Mouse (Mus musculus) spleen, adult 18-20 months (tissue): Measurements from ENCODE around the gene Sptlc2.

ENCODE experiments used
- DNase-seq, 2 experiments: peaks; one replicate each; pipeline ENCODE4 v3.0.0; 2022; ENCODE audit warnings: mixed read lengths in 2 of 2

Sptlc2 gene

DNA sequence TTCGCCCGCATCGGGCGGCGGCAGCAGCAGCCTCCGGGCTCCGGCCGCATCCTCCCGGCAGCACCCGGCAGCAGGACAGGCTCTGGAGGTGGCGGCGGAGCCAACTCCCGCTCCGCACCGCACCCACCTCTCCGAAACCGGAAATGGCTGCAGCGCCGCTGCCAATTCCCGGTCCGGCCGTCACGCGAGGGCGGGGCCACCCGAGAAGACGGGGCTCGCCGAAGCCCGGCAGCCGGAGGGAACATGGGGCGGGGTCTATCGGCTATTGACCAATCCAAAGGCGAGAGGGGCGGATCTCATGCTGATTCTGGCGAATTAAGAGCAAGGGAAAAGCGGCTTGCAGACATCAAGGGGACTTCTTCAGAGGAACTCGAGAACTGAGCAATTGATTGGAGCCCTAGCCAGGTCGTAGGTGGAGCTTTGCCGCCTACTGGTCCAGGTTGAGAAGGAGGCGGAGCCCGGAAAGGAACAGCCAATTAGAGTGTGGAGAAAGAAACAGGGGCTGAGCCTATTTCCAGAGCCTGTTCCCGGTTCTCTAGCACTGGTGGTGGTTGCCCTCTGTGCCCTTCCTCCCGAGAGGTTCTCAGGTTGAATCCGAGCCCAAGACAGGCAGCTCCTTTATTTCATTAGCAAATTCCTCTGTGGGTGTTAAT is at the start of gene Sptlc2:
Gene Sptlc2, minus strand, starts transcription at position 234 of the 653 bp plus-strand sequence.
- peak; percentile 98 for DNase-seq

DNA sequence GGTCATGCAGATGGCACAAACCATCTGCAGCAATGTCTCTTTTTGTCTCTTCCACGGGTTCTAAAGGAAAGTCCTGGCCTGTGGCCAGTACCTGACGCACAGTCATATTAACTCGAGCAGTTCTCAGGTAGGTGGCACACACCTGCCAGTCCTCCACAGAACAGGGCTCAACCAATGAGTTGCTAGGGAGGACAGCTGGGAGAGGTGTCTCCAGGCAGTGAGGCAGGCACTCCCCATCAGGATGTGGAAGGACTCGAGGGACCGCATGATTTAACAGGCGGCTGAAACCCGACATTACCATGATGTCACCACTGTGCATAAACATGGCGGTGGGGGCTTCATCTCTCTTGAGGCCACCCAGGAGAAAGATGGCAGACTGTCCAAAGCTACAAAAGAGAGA is 40.7 kb upstream of the Sptlc2 start:
- DNase-seq, result no peak

DNA sequence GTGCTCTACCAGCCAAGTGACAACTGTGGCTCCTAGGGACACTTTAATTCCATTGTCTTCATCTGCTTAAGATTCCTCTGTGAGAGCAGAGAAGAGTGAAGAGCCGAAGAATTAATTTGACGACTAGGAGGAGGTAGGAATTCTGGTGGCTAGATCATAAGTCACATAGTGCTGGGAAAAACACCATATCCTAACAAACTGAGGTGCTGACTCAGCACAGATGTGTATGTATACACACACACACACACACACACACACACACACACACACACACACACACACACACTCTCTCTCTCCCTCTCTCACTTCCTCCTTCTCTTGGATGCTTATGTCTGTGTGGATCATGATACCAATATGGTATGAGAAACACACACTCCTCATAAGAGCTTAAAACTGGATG is 40.1 kb upstream of the Sptlc2 start:
- no peak for DNase-seq

DNA sequence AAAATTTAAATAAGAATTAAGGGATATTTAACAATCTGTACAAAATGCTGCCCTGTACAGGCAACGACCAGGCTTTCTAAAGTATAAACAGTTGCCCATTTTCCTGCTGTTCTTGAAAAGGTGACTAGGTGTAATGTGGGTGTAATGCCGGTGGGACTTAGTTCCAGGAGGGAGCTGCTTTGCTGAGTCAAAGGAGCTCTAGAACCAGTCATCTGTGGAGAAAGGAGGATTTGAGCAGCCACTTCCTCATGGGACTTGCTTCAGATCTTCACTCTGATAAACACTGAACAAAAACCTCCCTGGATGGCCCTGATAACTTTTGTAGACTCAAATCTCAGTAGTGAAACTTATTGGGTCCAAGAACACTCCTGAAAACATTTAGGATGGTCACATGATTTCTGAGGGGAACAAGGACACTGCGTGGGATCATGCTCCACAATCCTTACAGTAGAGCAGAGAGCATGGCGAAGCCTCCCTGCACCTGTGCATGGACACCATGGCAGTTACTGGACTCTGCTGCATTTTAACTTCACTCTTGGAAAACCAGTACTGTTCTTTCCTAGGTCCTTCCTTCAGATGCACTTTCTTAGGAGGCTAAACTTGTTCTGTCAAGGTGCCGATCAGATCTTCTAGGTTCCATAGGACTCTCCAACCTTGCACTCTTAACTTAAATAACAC is 38.3 kb upstream of the Sptlc2 start:
- DNase-seq, result no peak

DNA sequence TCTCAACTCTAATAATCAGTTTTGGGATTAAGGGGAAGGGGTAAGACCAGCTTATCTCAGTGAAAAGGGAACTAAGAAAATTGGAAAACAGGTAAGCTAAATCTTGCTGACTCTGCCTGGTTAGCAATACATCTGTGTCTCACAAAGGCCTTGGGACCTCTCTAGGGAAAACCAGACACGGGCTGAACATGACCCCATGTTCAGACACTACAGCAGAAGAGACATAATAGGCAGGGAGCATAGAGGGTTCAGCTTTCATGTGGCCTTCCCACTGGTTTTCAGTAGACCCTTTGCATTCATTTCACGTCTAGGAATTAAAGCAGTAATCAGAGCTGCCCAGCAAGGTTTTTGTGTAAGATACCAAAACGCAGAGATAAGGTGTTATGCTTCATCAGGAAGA is 36.4 kb upstream of the Sptlc2 start:
- no peak for DNase-seq

DNA sequence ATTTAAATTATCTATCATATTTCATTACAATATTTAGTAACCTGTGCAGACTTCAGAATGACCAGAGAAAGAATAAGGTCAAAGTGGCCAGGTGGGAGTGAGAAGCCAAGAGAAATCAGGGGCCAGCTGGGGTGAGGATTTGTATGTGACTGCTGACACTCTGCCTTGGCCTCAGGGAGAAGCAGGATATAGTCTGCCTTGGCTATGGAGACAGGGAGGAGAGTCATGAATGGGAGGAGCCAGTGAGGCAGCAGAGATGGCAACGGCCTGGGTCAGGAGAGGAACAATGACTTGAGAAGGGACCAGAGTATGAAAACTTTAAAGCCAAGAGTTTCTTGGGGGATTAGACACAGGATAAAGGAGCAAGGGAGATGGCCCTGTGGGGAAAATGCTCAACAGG is 35.5 kb upstream of the Sptlc2 start:
- DNase-seq, result no peak

DNA sequence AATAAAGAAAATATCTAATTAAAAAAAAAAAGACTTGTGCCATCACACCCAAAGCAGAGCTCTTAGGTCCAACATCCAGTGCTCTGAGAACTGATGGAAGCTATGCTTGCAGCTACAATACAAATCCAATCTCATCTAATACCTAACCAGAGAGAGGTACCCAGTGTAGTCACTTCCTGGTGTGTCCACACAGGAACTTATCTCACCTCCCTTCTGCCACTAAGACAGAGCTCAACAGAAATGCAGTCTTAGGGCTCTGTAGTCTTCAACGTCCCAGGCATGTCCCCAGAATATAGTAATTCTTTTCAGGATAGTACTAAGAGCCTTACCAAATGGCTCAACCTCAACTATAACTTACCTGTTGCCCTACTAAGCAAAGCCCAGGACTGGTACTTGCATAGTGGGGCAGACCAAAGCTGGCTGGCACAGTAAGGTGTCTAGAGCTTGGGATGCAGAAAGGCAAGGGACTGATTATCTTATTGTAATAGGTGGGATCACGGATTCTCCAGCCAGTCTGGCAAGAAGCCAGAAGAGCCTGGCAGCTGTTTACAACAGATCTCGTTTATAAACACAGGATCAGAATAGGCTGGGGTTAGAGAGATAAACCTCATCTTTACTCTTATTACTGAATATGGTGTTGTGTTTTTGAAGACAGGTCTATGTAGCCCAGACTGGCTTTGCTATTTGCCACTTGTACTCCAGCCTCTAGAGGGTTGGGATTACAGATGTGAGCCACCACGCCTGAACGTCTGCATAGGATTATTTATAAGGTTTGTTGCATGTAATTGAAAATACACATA is 33.8 kb upstream of the Sptlc2 start:
- no peak for DNase-seq

DNA sequence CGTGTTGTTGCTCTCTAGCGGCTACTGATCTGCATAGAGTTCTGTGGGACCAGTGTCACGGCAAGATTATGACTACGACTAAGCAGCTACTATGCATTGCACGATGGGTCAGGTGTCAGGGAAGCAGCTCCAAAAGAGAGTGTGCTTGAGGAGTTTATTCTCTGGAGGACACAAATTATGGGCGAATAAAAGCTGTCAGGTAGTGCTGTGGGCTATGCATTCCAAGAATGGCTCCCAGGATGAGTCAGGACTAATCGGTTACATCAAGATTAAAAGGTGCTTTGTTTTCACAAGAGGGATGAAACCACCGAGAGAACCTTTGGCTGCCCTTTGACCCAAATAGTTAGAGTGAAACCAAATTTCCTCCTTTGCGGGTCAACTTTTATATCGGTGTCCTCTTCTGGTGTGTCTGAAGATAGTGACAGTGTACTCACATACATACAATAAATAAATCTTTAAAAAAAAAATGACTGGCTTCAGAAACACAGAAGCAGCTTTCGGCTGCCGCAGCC is 31.9 kb upstream of the Sptlc2 start:
- no peak for DNase-seq

DNA sequence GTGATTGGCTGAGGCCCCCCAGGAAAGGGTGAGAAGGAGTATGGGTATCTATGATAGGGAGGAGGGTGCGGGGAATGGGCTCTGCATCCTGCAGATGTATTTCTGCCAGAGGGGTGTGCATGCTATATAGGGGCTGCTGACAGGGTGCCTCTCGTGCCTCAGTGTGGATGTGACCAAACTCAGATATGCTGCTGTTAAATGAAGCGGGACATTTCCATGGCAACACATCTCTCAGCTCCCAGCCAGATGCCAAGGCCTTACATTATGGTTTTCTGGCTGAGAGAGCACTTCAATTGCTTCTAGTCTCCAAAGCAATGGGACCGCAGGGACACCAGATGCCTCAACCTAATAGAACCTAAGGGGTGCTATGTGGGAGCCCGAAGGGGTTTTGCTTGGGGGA is 30.8 kb upstream of the Sptlc2 start:
- no peak for DNase-seq

DNA sequence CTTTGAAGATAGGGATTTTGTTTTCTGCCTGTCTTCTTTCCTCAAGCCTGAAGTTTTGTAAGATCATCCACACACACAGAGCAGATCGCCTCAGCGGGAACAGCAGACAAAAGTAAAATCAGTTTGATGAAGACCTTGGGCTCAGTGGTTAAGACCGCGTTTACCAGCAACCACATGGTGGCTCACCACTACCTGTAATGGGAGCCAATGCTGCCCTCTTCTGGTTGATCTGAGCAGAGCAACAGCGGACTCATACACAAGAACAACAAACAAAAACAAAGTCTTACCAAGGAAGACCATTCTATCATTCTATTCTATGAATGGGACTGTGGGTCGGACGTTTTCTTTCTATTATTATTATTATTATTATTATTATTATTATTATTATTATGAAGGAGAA is 28.5 kb upstream of the Sptlc2 start:
- DNase-seq, result peak; percentile 16 to 40

DNA sequence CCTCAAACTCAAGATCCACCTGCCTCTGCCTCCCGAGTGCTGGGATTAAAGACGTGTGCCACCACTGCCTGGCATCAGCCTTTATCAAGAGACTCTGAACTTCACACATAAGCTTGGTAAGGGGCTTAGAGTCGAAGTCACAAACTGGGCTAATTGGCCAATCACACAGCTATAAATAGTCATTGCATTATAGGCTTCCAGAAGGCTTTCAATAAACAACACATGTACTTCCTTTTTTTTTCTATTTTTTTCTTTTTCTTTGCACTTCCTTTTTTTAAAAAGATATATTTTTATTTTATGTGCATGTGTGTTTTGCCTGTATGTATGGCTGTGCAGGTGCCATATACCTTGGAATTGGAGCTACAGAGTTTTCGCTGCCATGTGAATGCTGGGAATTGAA is 27.2 kb upstream of the Sptlc2 start:
- DNase-seq, result no peak

DNA sequence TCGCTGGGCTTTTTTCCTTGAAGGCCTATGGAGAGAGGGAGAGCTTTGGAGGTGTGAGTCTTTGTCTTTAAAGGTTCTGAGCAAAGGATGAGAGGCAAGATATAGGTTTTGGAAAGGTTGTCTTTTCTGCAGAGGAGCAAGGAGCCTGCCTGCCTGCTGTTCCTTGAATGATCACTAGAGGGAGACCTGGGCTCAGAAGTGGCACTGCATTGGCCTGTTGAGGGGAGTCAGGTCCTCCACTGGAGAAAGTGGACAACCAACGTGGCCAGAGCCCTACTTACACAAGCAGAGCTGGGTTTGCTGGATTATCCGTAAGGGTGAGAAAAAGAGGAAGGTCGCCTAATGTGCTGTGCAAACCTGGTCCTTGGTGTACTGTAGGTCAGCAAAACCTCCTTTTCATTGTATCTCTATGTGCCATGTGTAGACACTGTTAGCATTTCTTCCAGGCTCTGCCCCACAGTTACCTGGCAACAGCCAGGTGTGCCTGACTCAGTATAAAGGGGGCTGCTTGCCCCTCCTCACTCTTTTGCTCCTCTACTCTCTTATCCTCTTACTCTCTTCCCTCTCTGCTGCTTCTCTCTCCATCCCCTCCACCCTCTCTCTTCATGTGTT is 25.1 kb upstream of the Sptlc2 start:
- peak; percentile 27 to 70 for DNase-seq

DNA sequence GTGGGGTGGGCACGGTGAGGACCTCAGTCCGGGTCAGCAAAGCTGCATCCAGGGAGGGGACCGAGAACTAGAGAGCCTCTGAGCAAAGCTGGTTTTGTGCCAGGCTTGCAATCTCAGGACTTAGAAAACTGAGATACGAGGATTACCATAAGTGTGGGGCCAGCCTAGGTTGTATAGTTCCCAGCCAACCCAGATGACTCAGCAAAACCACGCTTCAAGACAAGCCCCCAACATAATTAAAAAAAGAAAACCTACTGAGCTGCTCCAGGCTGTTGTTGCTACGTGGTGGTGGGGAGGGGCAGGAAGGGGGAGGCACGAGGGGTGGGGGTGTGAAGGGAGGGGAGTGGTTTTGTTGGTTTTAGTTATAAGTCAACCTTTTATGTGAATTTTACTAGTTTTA is 22.8 kb upstream of the Sptlc2 start:
- DNase-seq, result no peak

DNA sequence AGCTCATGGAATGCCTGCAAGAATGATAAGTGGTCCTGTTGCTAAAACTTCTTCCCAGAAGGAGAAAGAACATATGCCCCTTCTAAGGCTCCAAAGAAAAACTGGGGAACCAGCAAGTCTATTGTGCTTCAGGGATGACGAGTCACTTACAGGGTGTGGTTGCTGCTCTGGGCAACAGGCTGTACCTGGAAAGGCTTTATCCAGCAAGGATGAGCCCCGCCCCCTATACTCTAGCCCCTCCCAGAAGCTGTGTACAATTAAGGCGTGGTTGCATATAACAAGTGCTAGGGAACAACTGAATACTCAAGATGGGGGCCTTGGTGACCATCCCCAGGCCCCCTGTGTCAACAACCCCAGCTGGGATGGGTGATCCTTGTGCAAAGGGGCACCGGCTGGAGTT is 21.0 kb upstream of the Sptlc2 start:
- no peak for DNase-seq

DNA sequence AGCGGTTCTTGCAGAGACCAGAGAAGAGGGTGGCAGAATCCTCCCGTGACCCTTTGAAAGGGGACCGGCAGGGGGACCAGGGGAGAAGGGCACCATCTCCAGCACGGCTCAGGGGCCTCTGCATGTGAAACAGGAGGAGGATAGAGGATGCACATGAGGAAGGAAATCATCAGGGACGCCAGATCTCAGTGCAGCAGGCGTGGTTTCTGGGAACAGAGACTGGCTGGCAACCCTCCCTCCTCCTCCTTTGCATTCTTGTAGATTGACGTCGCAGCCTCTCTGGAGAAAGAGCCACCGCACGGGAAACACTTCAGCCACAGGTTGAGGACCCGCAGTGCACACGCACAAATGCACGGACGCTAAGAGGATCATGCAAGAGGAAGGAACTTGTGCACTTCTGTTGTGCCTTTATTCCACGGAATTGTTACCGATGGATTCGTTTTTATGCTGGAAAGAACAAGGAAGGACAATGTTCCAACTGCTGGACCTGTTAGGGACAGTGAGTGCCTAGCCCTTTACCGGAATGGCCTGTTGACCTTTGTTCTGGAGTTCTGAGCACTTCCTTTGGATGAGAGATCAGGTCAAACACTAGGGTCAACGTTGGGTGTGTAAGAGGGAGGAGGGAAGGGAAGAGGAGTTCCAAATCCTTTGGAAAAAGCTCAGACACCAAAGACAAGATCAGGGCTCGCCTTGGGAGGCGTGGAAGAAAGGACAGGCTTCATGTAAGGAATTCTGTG is 19.9 kb upstream of the Sptlc2 start:
- DNase-seq, result no peak

DNA sequence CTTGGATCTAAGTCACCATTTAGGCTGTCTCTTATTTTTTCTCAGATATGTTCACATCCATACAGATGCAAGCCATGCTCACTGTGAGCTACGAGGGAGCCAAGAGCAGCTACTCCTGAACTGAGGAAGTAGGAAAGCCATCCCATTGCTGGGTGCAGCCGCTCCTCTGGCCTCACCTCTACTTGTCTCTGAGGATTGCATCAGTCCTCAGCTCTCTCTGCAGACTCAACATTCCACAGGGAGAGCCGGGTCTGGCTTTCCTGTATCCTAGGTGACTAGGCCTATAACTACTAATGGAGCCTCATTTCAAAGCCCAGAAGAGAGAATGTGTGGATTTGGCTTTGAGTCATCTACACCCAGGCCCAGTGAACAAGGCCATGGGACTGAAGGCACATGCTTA is 17.6 kb upstream of the Sptlc2 start:
- DNase-seq, result no peak

DNA sequence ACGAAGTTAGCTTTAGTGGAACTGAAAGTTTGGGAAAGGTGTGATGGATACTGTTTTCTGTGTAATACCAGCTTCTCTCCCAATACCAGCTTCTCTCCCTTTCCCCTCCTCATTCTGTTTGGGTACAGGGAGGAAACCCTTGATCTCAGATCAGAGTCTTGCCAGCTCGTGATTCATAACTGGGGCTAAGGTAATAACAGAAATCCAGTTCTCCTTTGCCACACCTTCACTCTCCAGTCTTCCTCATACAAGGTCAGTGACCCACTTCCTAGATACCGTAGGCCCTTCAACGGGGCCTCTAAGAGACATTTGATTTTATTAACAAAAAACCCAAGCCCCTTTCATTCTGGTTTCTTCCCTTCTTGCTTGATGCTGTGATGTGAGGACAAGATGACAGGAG is 17.0 kb upstream of the Sptlc2 start:
- DNase-seq, result no peak

DNA sequence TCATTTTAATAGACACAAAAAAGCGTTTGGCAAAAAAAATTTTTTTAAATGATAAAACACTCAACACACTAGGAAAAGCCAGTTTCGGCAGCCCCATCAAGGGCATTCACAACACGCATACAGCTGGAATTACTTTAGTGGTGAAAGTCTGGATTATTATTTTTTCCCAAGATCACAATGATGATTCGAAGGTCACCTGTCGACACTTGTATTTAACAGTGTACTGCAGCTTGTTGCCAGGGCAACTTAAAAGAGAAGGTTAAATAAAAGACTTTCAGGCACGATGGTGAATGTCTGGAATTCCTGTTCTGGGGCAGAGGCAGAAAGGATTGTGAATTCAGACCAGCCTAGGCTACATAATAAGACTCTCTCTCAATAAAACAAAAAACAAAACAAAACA is 13.7 kb upstream of the Sptlc2 start:
- no peak for DNase-seq

DNA sequence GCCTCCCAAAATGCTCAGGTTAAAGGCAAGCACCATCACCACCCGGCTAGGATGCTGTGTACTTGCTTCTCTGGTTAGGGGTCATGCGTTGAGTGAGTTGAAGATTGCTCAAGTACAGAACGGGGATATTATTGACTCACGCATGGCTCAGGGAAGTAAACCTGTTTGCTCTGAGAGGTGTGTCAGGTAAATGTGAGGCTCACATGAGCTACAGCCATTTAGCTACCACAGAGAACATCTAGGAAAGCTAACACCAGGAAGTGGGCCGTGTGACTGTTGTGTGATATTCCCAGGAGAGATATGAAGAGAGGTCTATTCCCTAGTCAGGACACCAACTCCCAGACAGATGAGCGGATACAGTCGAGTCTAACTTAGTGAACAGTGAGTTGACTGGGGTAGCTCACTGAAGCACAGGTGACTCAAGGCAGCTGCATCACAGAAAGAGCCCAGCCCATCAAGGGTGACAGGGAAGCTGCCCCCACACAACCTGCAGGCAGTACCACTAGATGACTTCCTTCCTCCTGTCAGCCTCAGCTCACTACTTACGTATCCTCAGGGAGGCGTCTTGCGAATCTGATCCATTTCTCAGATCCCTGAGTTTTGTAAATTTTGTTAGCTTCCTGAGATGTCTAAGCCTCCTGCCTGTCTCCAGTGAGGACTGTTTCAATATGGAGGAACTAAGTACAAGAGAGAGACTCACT is 11.1 kb upstream of the Sptlc2 start:
- no peak for DNase-seq

DNA sequence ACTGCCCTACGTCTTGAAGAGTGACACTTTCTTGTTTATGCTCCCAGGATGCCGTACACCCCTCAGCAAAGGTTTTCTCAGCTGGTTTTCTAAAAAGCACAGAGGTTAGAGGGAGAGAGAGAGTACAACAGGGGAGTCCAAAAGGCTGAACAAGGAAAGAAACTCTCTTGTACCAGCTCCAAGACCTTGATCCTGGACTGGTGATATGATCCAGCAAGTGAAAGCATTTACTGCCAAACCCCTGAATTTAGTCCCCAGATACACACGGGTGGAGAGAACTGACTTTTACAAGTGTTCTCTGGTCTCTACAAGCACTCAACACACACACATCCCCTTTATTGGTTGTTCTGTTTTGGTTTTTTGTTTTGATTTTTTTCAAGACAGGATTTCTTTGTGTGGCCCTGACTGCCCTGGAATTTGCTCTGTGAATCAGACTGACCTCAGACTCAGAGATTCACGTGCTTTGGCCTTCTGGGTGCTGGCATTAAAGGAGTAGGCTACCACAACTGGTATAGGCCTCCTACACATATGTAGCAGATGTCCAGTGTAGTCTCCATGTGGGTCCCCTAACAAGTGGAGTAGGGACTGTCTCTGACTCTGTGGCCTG is 9.8 kb upstream of the Sptlc2 start:
- no peak for DNase-seq

DNA sequence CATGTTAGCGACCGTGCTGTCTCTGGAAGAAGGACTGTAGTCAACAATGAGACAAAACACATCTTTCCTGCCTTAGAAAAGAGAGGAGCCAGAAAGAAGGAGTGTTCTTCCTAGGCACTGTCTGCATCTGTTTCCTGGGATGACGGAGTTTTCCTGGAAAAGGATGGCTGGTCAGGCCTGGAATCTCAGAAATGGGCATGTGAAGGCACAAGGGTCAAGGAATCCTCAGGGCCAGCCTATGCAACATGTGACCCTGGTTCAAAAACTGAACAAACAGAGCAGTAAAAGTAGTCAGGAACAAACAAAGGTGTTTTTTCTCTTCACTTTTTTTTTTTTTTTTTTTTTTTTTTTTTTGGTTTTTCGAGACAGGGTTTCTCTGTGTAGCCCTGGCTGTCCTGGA is 9.0 kb upstream of the Sptlc2 start:
- DNase-seq, result no peak

DNA sequence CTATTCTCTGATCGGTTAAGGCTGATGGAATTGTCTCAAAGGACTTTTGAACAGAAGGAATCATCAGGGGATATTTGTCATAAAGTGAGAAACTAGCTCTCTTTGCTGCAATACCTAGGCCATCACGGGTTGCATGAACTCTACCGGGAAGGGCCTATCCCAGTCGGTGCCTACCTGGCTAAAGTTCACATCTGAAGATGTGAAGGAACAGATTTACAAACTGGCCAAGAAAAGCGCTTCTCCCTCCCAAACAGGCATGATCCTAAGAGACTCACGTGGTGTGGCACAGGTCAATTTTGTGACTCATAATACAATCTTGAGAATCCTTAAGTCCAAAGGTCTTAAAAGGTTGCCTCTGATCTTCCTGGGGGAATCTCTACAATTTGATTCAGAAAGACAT is 6.2 kb upstream of the Sptlc2 start:
- DNase-seq, result no peak
